Mouse (Mus musculus) lung, embryonic 16.5 days (tissue): ENCODE measurements around the gene Foxp1. TPM values are rescaled to one million over a fixed set of nuclear protein-coding genes. Genes with fewer than 3 reads are reported as not detected.
A peak's percentile ranks its signal among the peaks of the same experiment; 100 is the strongest.

Source experiments
- ATAC-seq: fragments of 200-750 bp; cut with Nextera tagmentation; 2 replicates; pipeline ENCODE4 v1.8.0; 2017; ENCODE audit warnings: low read depth, mild to moderate bottlenecking, moderate library complexity
- H3K27ac ChIP-seq: fragments of 300-500 bp; sonication (generic); 2 replicates; pipeline ENCODE4 v1.5.1; 2014; ENCODE audit warnings: mild to moderate bottlenecking, control low read depth, low read length
- H3K27me3 ChIP-seq: fragments of 300-500 bp; sonication (generic); 2 replicates; pipeline ENCODE4 v1.6.1; 2014; ENCODE audit warnings: low read depth, low read length, mixed read lengths; ENCODE audit not compliant: control insufficient read depth, insufficient read depth
- H3K36me3 ChIP-seq: fragments of 300-500 bp; sonication (generic); 2 replicates; pipeline ENCODE4 v1.6.1; 2014; ENCODE audit warnings: low read length; ENCODE audit not compliant: control insufficient read depth, insufficient read depth
- H3K4me1 ChIP-seq: fragments of 300-500 bp; sonication (generic); replicated peaks from 2 replicates; pipeline ENCODE4 v1.6.1; 2014; ENCODE audit warnings: low read length, mixed read lengths; ENCODE audit not compliant: control insufficient read depth, insufficient read depth
- H3K4me2 ChIP-seq: fragments of 300-500 bp; sonication (generic); 2 replicates; pipeline ENCODE4 v1.6.1; 2014; ENCODE audit warnings: low read depth, low read length, control low read depth
- H3K4me3 ChIP-seq: fragments of 300-500 bp; sonication (generic); 2 replicates; pipeline ENCODE4 v1.5.1; 2014; ENCODE audit warnings: mild to moderate bottlenecking, low read length, control low read depth
- H3K9ac ChIP-seq: fragments of 300-500 bp; sonication (generic); 2 replicates; pipeline ENCODE4 v1.6.1; 2014; ENCODE audit warnings: low read length, control low read depth
- H3K9me3 ChIP-seq: fragments of 300-500 bp; sonication (generic); 2 replicates; pipeline ENCODE4 v1.6.1; 2016; ENCODE audit warnings: low read length; ENCODE audit not compliant: control insufficient read depth
- WGBS: fragments of 180-500 bp; shearing (Covaris S2); extraction: QIAGEN DNeasy Blood & Tissue Kit; methylation state at CpG from one replicate; pipeline ENCODE4 v1.1.7; 2014; 5-methylcytosine and 5-hydroxymethylcytosine counted together
- polyA plus RNA-seq: library from polyadenylated mRNA; unstranded; fragments of >200 nt; fragmentation: Nextera tagmentation; extraction: Ambion mirVana; gene quantifications from 2 replicates; pipeline ENCODE4 v1.2.1, GENCODE M21; 2015

Foxp1 gene
- polyA plus RNA-seq, 1 experiment from 2014 or later: 116 TPM

DNA sequence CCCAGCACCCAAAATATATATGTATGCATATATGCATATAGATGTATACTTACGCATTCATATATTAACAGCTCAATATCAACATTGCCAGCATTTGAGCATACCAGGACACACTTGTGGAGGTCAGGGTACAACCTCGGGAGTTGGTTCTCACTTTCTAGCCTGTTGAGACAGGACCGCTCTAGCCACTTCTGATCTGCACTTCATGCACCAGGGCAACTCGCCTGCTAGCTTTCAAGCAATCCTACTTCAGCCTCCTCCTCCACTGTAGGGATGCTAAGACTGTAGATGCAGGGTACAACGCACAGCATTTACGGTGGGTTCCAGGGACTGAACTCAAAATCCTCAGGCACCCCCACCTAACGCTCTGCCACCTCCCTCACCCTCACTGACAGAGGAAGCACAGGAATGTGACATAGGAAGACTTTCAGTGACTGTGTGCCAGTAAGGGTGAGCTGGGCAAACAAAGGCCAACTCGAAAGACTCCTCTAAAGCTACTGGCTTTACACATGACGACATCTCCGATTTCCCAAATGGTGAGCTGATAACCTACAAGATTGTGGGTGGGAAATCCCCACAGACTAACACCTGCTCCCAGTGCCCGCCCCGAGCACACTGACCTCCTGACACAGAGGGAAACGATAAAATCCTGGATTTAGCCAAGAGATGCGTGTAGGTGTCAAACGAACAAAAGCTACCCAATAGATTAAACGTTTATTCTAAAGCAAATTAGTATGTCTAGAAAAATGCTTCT is 93.0 kb downstream of the Foxp1 start:
- no peak overlapping the region for H3K4me3 ChIP-seq
- H3K9me3 ChIP-seq: no peaks in the 10 kb centered on the region
- H3K4me1 ChIP-seq: no peaks in the 10 kb centered on the region
- ATAC-seq: no peak
- no peaks in the 10 kb centered on the region for H3K36me3 ChIP-seq
- H3K27ac ChIP-seq: no peak overlapping the region
- no peak overlapping the region for H3K4me2 ChIP-seq
- H3K9ac ChIP-seq: no peak overlapping the region
- H3K27me3 ChIP-seq: no peaks in the 10 kb centered on the region
- 52% methylated on average over 16 of the region's 16 CpGs for WGBS

DNA sequence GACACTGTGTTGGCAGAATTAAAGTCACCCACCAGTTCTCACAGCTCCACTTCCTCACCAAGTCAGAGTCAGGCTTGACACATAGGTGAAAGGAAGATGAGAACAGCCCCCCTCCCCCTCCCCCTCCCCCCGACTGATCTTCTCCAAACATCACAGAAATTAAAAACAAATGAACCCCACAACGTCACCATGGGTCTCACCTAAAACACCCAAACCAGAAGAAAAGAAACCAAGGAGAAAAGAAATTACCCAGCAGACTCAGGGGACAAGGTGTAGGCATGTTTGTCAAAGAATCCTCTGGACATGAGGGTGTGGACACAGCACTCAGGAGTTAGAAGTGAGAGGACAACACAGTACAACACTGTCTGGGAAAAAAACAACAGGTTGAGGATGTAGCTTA is 93.6 kb downstream of the Foxp1 start:
- ATAC-seq: no peak
- Histone ChIP-seq H3K9ac (no peak overlapping the region), H3K4me3 (no peak overlapping the region), H3K27ac (no peak overlapping the region), H3K4me1 (no peaks in the 10 kb centered on the region), H3K4me2 (no peak overlapping the region), H3K27me3 (no peaks in the 10 kb centered on the region), H3K9me3 (no peaks in the 10 kb centered on the region), H3K36me3 (no peaks in the 10 kb centered on the region)
- WGBS: 31% methylated on average over 2 of the region's 2 CpGs

DNA sequence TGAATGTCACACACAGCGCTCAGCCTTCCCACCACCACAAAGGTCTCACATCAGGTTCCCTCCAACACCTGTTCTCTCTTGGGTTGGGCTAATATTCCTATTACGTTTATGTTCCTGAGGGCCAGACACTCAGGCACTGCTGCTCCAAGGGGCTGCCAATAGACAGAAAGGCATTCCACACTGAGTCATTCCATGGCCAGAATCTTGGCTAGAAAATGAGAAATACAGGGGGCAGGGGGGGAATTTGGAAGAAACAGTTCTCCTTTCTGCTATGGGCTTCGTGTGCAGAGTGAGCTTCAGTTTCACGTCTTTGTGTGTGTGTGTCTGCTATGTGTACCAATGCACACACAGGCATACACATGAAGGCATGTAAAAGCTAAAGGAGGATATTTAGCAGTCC is 95.2 kb downstream of the Foxp1 start:
- no peak for ATAC-seq
- no peaks in the 10 kb centered on the region for H3K27me3 ChIP-seq
- H3K4me1 ChIP-seq: no peaks in the 10 kb centered on the region
- no peak overlapping the region for H3K4me2 ChIP-seq
- 76% methylated on average over 4 of the region's 4 CpGs for WGBS
- no peak overlapping the region for H3K27ac ChIP-seq
- H3K4me3 ChIP-seq: no peak overlapping the region
- no peaks in the 10 kb centered on the region for H3K36me3 ChIP-seq
- no peaks in the 10 kb centered on the region for H3K9me3 ChIP-seq
- no peak overlapping the region for H3K9ac ChIP-seq

DNA sequence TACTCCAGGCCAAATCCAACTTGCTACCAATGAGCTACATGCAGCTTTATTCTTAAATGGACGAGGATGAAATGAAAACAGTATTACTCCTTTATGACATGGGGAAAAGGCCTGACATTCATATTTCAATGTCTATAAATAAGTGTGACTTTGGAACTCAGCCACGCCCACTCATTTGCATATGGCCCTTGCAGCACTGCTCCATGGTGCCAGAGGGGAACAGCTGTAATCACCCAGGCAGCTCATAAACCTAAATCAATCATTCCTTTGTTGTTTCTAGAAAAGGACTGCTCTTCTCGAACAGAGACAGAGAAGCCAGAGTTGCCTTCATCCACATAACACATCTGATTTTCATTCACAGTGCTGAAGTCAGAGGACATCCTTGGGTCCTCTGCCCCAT is 97.5 kb downstream of the Foxp1 start:
- H3K27ac ChIP-seq: no peak overlapping the region
- ATAC-seq: no peak
- no peak overlapping the region for H3K4me3 ChIP-seq
- H3K9me3 ChIP-seq: no peaks in the 10 kb centered on the region
- no peak overlapping the region for H3K9ac ChIP-seq
- no peaks in the 10 kb centered on the region for H3K27me3 ChIP-seq
- no peaks in the 10 kb centered on the region for H3K36me3 ChIP-seq
- no peaks in the 10 kb centered on the region for H3K4me1 ChIP-seq
- 57% methylated on average over 3 of the region's 3 CpGs for WGBS
- no peak overlapping the region for H3K4me2 ChIP-seq

DNA sequence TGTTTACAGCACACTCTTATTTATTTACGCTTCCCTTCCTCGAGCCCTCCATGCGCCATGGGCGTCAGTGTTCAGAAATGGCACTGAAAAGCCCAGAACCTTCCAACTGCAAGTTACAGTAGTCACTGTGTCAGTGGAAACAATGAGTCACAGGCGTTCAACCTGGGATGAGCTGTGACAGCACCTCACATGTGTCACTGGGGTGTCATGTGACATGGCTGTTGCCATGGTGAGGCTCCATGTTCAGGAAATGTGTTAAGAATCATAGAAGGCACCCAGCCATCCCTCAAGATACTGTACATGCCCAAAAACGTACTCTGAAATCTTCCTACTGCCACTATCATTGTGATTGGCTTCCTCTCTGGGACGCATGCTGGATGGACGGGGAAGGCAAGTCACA is 101.9 kb downstream of the Foxp1 start:
- Histone ChIP-seq H3K36me3 (no peaks in the 10 kb centered on the region), H3K9me3 (no peaks in the 10 kb centered on the region), H3K9ac (no peak overlapping the region), H3K4me1 (no peaks in the 10 kb centered on the region), H3K27ac (no peak overlapping the region), H3K4me2 (no peak overlapping the region), H3K4me3 (no peak overlapping the region), H3K27me3 (no peaks in the 10 kb centered on the region)
- ATAC-seq: no peak
- 76% methylated on average over 8 of the region's 8 CpGs for WGBS

DNA sequence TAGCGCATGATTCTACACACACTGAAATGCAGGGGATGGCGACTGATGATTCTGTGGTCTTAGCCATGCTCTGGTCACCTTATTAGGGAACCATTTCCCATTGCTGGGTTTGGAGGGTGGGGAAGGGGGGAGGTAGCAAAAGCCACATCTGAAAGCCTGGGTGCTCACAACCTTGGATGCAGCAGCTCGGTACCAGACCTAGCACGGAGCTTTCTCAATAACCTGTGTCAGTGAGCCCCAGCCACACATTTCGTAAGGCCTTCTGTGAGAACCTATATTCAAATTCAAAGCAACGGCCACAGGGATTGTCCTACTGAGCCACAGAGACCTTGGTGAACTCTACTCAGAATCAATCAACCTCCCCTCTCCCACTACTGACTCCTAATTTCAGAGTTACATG is 109.9 kb downstream of the Foxp1 start:
- no peaks in the 10 kb centered on the region for H3K27me3 ChIP-seq
- no peak overlapping the region for H3K9ac ChIP-seq
- no peak for ATAC-seq
- H3K4me3 ChIP-seq: no peak overlapping the region
- H3K36me3 ChIP-seq: no peaks in the 10 kb centered on the region
- H3K4me2 ChIP-seq: no peak overlapping the region
- WGBS: 87% methylated on average over 6 of the region's 6 CpGs
- peaks cover 9% of the 10 kb centered on the region for H3K4me1 ChIP-seq
- H3K9me3 ChIP-seq: no peaks in the 10 kb centered on the region
- H3K27ac ChIP-seq: no peak overlapping the region

DNA sequence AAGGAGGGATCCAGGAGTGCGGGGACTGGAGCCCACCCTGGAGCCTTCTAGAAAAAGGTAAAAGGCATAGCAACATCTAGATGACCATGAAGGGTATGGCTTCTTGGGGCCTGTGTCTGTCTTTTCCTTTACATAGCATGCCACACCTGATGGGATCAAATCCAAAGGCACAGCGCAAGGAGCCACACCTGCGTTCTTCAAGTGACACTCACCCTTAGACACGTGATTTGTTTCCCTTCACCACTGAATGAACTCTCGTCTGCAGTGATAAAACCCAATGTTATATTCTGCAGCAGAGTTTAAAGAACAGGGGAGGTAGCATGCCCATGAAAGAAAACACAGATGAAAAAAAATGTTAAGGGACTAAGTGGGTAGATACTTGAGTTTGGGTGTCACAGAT is 112.9 kb downstream of the Foxp1 start:
- no peaks in the 10 kb centered on the region for H3K27me3 ChIP-seq
- no peak overlapping the region for H3K4me2 ChIP-seq
- H3K27ac ChIP-seq: no peak overlapping the region
- no peak overlapping the region for H3K9ac ChIP-seq
- no peak overlapping the region for H3K4me3 ChIP-seq
- WGBS: 43% methylated on average over 5 of the region's 5 CpGs
- ATAC-seq: peak; percentile 36; the same call in 1 of the 2 replicates
- no peaks in the 10 kb centered on the region for H3K9me3 ChIP-seq
- H3K4me1 ChIP-seq: peaks cover 16% of the 10 kb centered on the region
- H3K36me3 ChIP-seq: no peaks in the 10 kb centered on the region

DNA sequence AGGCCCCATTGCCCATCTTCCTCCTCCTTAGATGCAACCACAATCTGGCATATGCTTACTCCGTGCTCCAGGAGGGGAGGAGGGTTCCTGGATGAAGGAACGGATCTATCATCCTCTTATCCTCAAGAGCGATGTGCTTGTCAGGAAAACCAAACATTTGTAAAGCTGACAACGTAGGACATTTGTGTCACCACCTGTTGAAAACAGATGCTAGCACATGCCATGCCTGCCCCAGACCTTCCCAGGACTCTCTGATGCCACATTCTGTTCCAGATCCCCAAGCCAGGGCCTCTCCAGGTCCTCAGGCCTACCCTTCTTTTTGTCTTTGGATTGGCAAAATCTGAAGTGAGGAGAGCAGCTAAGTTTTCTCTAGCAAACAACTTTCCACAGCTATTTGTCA is 113.6 kb downstream of the Foxp1 start:
- Histone ChIP-seq H3K4me3 (no peak overlapping the region), H3K9me3 (no peaks in the 10 kb centered on the region), H3K9ac (no peak overlapping the region), H3K27me3 (no peaks in the 10 kb centered on the region), H3K4me1 (peaks cover 16% of the 10 kb centered on the region), H3K27ac (no peak overlapping the region), H3K36me3 (no peaks in the 10 kb centered on the region), H3K4me2 (no peak overlapping the region)
- ATAC-seq: no peak
- WGBS: 64% methylated on average over 4 of the region's 4 CpGs

DNA sequence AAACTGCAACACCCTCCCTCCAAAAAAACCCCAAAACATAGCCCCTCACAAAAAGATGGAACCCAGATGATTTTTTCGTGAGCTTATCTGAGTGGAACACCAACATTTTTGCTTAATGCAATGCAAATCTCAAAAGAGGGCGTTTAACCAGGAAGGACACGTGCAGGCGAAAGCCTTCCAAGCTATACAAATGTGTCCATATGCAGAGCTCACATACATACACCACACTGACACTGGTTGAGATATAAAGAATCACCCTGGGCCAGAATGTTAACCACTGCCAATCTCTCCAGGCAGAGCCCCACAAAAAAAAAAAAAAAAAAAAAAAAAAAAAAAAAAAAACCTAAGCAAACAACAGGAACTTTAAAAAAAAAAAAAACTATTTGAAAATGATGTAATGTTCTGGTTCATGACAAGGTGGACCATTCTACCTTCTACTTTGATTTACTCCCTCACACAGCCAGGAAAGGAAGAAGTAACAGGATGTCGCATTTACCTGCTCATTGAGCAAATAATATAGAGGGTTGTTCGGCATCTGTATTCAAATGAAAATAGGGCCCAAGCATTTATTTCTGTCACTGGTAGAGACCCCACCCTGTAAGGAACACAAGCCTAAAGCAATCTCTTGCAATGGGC is 118.6 kb downstream of the Foxp1 start:
- H3K9ac ChIP-seq: no peak overlapping the region
- 79% methylated on average over 6 of the region's 6 CpGs for WGBS
- no peaks in the 10 kb centered on the region for H3K36me3 ChIP-seq
- H3K4me1 ChIP-seq: peaks cover 13% of the 10 kb centered on the region; the same call in 1 of the 2 replicates
- no peaks in the 10 kb centered on the region for H3K27me3 ChIP-seq
- no peaks in the 10 kb centered on the region for H3K9me3 ChIP-seq
- no peak overlapping the region for H3K4me2 ChIP-seq
- no peak overlapping the region for H3K27ac ChIP-seq
- no peak overlapping the region for H3K4me3 ChIP-seq
- no peak for ATAC-seq
